Comparison of ENCODE assay signal across 9 mouse cellular contexts in genomic region chr1:91600671-91601361, GRCm38 (mm10).
DNase-seq lines count a peak whose midpoint lies in the region; ATAC-seq and TF ChIP-seq lines count a peak whose summit lies in the region.
"Had no signal": no experiment of that assay in that cellular context is flagged by ENCODE, and none has a peak within 500 bp of the region (broad histone marks: within the 10 kb centered on the region; RNA-seq: fewer than 3 reads in every experiment).

No protein-coding gene starts in this region.

- peaks cover 14% of the 10 kb centered on the region for H3K4me1 ChIP-seq in hindbrain, embryonic 12.5 days
- peaks cover 22% of the 10 kb centered on the region for H3K4me1 ChIP-seq in midbrain, embryonic 10.5 days
- H3K4me1 ChIP-seq in small intestine, adult 2 months (ENCODE audit: control insufficient read depth, insufficient read depth, insufficient read length, low read length): no peaks in the 10 kb centered on the region

- no peaks in the 10 kb centered on the region for H3K9me3 ChIP-seq in hindbrain, embryonic 12.5 days (replicated peaks)
- no peaks in the 10 kb centered on the region for H3K9me3 ChIP-seq in midbrain, embryonic 10.5 days (replicated peaks)

- TF ChIP-seq POLR2A in small intestine, adult 2 months (IDR thresholded peaks at IDR 0.05; ENCODE audit: low read depth, low read length): no peak

- TF ChIP-seq CTCF in small intestine, adult 2 months (IDR thresholded peaks at IDR 0.05; ENCODE audit: extremely low read depth, insufficient read length, insufficient replicate concordance, low read depth, low read length): peak; percentile 48; the same call in 1 of the 2 replicates

- H3K4me2 ChIP-seq in hindbrain, embryonic 12.5 days (replicated peaks): no peak overlapping the region

- H3K27ac ChIP-seq in hindbrain, embryonic 12.5 days: 0 out of 2 replicates have a peak overlapping the region, but pooled peaks have one; percentile 0
- H3K27ac ChIP-seq in midbrain, embryonic 10.5 days (replicated peaks): peak overlapping the region; percentile 82
- no peak overlapping the region for H3K27ac ChIP-seq in small intestine, adult 2 months (ENCODE audit: insufficient read depth, low read depth, low read length)
- H3K27ac ChIP-seq: macrophage had no signal

- no peak overlapping the region for H3K4me3 ChIP-seq in hindbrain, embryonic 12.5 days
- no peak overlapping the region for H3K4me3 ChIP-seq in midbrain, embryonic 10.5 days
- no peak overlapping the region for H3K4me3 ChIP-seq in small intestine, adult 2 months (ENCODE audit: low read depth, low read length)

- DNase-seq in T-cell, adult 2 months (ENCODE audit: low spot score): peak; percentile 52
- DNase-seq in cerebellum, postnatal 36 days: peak; percentile 25 to 31
- DNase-seq in frontal cortex, postnatal 25 days (ENCODE audit: low spot score in 2 of 2): peak; percentile 13 to 32
- peak; percentile 37 to 51 for DNase-seq in layer of hippocampus, postnatal 36 days
- DNase-seq in midbrain, embryonic 10.5 days (ENCODE audit: low spot score): peak; percentile 71

- H3K9ac ChIP-seq in hindbrain, embryonic 12.5 days: no peak overlapping the region

- H3K36me3 ChIP-seq in hindbrain, embryonic 12.5 days: no peaks in the 10 kb centered on the region
- no peaks in the 10 kb centered on the region for H3K36me3 ChIP-seq in midbrain, embryonic 10.5 days
- H3K36me3 ChIP-seq in small intestine, adult 2 months (ENCODE audit: control insufficient read depth, insufficient read depth, low read length): no peaks in the 10 kb centered on the region

- WGBS in hindbrain, embryonic 12.5 days: 30% methylated on average over 9 of the region's 9 CpGs
- WGBS in midbrain, embryonic 10.5 days: 32% methylated on average over 9 of the region's 9 CpGs
- 50% methylated on average over 9 of the region's 9 CpGs for WGBS in small intestine, adult 2 months

- peak; percentile 82 for ATAC-seq in hindbrain, embryonic 12.5 days (ENCODE audit: low FRiP score)
- no peak for ATAC-seq in granulocyte monocyte progenitor cell, adult 5-6 weeks (replicated peaks; ENCODE audit: poor library complexity, severe bottlenecking)

- no peaks in the 10 kb centered on the region; the same call in 1 of the 2 replicates for H3K27me3 ChIP-seq in hindbrain, embryonic 12.5 days
- H3K27me3 ChIP-seq in midbrain, embryonic 10.5 days (ENCODE audit: low read depth, poor library complexity, severe bottlenecking): no peaks in the 10 kb centered on the region
- no peaks in the 10 kb centered on the region for H3K27me3 ChIP-seq in small intestine, adult 2 months (ENCODE audit: control insufficient read depth, insufficient read depth, low read length)
